Mouse (Mus musculus): ENCODE results near the gene Patl2.
"Not testable (repeated sequence)": the region's sequence is repeated elsewhere in the genome, so short reads cannot be mapped to it uniquely, and the experiment has no call there.

Patl2 gene

DNA sequence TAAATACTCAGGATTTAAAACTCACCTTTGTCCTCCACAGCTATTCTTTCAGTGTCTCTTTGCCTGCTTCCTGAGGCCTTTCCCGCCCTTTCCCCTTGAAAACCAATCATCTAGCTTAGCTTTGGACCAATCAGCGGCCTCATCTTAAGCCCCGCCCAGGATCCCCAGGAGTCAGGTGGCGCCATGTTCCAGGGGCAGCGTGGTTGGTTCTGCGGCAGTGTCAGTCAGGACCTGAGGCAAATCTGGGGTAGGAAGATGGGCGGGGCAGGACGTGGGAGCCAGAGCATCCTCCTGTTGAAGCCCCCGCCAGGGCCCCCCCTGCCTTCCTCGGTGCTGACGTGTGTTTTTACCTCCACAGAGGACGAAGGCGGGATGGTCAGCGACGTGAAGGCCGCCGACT, at the start of gene Patl2, which contains the start of gene Terb2:
Gene Patl2, minus strand, starts transcription at position 84 of the 400 bp plus-strand sequence.
Gene Terb2, plus strand, starts transcription at position 167 of the 400 bp plus-strand sequence.
- DNase-seq (ENCODE audit: low spot score in 2 of 2), result no peak

DNA sequence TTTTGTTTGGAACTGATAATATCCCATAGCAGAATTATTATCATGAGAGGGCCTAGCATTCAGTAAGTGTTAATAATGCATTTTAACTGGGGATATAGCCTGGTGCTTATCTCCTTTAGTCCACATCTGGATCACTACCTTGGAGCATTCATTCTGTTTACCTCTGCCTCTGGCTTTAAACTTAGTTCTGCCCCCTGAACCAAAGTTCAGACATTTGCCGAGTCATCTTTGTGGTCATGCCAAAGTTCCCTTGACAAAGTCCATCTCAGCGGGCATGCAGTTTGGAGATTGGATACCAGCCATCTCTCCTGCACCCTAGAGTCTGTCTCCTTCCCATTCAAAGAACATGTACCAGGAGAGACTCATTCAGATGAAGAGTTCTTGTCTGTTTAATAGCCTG, 49.4 kb upstream of the Patl2 start:
- DNase-seq (ENCODE audit: low spot score in 2 of 2), result no peak

DNA sequence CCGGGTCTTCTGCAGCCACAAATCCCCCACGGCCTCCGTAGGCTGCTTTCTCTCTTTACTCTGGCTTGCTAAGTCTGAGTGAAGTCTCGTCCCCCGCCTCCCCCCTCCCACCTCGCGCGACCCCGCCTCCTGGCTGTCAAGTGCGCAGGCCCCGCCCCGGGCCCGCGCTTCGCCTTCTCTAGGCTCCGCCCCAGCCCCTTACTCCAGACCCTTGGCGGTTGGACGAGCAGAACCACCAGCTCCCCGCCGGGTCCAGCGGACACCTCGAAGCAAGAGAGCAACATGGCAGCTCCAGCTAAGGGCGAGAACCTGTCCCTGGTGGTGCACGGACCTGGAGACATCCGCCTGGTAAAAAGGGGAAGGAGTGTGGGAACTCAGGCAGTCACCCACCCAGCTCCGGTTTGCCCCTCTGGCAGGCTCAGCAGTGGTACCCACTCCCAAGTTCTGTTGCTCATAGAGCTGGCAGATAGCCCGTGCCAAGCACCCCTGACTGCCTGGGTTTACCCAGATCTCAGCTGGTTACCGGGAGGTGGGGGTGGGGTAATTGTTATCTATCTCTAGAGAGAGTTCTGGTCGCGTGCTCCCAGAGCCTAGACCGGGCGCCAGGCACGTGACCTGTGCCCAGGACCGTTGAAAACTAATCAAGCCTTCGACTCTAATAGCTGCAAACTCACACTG, 48.8 kb upstream of the Patl2 start, which contains the start of gene Sord:
Gene Sord, plus strand, starts transcription at position 139 of the 678 bp plus-strand sequence.
- DNase-seq (ENCODE audit: low spot score in 2 of 2), result peak; percentile 41 to 73

DNA sequence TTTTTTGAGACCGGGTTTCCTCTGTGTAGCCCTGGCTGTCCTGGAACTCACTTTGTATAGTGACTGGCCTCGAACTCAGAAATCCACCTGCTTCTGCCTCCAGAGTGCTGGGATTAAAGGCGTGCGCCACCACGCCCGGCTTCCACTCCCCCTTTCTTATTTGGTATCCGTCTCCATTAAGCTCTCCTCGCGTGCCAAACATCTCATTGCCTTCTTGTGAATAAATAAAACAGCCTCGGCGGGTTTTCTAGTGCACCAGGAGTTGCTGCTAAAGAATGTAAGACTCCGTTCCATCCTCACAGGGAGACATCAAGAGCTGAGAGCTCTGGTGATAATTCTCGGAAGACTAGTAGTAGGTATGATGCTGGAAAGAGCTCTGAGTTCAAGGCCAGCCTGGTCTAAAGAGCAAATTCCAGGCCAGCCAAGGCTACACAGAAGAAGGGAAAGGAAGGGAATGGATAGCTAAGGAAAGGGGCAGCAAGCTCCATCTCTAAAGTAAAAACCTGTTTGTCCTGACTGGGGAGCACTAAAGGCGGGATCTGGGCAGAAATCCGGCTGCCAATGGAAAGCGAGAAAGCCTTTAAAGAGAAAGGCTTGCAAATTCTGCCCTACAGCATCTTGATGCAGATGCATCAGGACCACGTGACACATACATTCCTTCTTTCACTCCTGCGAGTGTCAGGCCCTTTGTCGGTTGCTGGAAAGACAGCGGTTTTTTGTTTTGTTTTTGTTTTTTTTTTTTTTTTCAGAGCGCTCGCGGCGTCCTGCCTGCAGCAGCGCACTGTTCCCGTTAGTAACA, 48.0 kb upstream of the Patl2 start:
- peak; percentile 10 to 13 for DNase-seq (ENCODE audit: low spot score in 2 of 2)

DNA sequence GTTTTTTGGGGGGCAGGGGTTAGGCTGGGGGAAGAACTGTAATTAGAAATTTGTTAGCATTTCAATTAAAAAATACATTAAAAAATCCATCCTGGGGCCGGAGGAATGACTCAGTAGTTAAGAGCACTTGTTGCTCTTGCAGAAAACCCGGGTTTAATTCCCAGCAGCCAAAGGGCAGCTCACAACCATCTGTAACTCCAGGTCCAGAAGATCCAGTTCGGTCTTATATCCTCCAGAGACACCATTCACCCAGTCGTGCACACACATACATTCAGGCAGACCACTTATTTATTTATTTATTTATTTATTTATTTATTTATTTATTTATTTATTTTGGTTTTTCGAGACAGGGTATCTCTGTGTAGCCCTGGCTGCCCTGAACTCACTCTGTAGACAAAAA, 47.4 kb upstream of the Patl2 start:
- no peak for DNase-seq (ENCODE audit: low spot score in 2 of 2)

DNA sequence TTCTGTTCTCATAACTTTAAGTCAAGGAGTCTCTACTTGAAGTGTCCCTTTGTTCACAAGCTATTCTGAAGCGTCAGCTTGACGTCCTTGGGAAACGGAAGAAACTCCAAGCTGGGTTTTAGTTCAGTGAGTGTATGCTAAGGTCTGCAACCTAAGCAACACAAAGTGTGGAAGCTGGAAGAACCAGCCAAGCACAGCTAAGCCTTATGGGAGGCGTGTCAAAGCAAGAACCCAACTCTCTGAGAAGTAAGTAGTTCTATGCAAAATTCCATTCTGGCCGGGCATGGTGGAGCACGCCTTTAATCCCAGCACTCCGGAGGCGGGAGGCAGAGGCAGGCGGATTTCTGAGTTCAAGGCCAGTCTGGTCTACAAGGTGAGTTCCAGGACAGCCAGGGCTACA, 45.6 kb upstream of the Patl2 start:
- DNase-seq (ENCODE audit: low spot score in 2 of 2), result no peak

DNA sequence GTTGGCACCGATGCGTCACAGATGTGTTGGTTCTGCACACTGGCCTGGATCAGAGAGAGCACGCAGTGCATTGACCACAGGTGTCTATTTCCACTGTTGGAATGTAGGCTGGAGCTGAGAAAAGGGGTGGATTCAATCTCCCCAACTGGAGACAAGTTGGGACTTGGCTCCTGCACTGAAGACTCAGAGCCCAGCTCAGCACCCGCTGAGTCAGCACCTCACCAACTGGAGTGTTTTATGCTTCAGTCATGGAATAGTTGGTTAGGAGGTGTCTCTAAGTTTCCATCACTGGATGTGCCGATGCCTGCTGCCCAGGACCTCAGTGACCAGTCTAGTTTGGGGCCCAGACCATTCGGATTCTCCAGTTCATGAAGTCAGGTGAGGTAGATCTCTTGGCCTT, 44.4 kb upstream of the Patl2 start:
- DNase-seq (ENCODE audit: low spot score in 2 of 2), result no peak

DNA sequence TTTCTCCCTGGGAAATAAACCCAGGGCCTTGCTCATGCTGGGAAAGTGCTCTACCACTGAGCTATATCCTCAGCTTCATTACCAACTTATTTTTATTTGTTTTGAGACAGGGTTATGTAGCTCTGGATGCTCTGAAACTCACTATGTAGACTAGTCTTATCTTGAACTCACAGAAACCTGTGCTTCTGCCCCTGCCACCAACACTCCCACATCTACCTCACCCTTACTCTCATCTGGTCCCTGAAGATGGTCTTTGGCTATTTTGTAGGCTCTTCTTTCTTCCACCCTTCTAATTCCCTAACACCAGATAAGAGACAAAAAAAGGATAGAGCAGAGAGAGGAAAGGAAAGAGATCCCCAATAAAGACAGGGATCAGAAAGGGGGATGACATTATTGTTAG, 37.7 kb upstream of the Patl2 start:
- DNase-seq (ENCODE audit: low spot score in 2 of 2), result no peak

DNA sequence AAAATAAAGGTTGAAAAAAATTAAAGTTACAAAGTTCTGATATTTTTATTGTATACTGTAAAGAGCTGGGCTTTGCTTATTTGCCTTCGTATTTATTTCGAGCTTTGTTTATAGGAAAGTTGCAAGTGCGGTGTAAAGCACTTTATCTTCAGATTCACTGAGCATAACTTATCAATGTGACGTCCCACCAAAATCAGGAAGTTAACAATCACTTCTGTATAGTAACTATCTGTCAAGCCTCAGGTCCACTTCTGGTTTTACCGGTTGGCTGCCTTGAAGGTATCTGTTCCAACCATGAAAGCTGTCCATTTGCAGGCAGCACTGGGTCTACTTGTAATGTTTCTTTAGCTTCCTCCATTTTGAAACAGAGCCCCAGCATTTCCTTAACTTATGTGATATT, 36.3 kb upstream of the Patl2 start:
- DNase-seq (ENCODE audit: low spot score in 2 of 2), result no peak

DNA sequence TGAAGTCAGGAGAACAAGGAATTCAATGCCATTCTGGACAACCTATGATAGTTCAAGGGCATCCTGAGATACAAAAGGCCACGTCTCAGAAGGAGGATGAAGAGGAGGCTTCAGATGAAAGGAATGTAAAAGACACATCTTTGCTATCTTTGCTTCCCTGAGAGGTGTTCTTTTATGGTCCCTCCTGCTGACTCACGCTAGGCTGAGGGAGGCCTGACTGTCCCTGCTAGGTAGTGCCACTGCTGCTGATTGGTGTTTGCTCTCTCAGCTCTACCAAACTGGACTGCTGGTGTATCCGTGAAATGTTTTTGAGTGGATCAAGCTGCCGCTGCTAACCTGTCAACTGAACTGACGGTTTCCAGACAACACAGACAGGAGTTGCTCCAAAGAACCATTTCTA, 35.8 kb upstream of the Patl2 start:
- no peak for DNase-seq (ENCODE audit: low spot score in 2 of 2)

DNA sequence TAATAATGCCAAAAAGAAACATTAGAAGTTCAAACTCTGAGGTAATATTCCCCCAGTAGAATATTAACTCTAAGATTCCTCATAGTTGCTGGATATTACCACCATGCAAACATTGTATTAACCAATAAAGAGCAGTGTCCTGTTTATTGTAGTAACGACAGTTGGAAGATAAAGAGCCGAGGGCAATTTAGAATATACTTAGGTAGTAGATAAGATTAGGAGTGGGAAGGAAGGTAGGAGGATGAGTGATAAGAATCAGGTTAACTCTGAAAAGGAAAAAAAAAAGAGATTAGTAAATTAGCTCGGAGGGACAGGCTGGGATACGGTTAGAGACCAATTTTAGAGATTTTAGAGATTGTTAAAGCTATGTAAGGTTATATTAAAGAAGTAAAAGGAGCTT, 35.4 kb upstream of the Patl2 start:
- no peak for DNase-seq (ENCODE audit: low spot score in 2 of 2)

DNA sequence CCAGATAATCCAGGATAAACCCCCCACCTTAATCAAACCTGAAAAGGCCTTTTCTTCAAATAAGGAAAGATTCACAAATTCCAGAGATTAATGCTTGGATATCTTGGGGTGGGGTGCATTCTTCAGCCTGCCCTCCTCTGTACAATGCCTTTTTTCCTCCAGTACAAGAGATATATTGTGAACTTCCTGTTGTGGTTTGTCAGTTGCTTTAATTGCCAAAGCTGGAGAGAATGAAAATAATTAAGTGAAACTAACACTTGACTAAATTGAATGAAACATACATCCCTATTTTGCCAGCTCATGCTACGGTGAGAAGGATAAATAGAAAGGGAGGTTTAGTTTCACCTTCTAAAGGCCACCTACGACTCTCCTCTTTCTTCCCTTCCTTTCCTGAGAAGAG, 32.2 kb upstream of the Patl2 start:
- DNase-seq (ENCODE audit: low spot score in 2 of 2), result no peak

DNA sequence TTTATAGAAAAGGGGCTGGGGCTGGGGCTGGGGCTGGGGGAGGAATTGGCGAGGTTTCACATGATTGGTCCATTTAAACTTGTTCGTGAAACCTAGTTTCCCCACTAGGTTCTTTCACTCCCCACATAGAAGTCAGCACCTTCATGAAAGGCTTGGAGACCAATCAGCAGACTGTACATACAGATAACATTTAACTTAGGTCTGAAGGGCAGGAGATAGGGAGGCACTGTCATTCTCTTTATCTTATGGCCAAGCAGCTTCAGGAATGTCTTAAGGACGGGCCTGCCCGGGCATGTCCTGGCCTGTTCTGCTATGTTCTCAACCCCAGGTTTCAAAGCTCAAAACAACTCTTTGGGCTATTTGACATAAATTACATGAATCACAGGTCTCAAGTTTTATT, 31.1 kb upstream of the Patl2 start:
- not testable (repeated sequence) for DNase-seq (ENCODE audit: low spot score in 2 of 2)

DNA sequence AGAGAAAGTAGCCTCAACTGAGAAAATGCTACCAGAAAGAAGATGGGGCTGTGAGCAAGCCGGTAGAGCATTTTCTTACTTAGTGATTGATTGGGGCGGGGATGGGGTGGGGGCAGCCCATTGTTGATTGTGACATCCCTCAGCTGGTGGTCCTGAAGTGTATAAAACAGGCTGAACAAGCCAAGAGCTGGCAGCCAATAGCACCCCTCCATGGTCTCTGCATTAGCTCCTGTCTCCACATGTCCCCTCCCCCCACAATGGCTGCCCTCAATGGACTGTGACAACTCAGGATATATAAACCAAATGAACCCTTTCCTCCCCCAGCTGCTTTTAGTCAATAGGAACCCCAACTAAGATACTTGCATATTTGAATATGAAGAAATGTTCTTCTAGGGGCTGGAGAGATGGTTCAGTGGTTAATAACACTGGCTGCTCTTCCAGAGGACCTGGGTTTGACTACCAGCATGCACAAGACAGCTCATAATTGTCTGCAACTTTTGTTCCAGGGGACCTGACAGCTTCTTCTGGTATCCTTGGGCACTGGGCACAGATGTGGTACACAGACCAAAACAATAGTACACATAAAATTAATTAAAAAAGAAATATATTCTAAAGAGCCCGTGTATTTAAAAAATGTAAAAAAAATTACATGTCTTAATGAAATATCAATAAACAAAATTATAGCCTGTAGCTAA, 24.7 kb upstream of the Patl2 start:
- DNase-seq (ENCODE audit: low spot score in 2 of 2), result no peak

DNA sequence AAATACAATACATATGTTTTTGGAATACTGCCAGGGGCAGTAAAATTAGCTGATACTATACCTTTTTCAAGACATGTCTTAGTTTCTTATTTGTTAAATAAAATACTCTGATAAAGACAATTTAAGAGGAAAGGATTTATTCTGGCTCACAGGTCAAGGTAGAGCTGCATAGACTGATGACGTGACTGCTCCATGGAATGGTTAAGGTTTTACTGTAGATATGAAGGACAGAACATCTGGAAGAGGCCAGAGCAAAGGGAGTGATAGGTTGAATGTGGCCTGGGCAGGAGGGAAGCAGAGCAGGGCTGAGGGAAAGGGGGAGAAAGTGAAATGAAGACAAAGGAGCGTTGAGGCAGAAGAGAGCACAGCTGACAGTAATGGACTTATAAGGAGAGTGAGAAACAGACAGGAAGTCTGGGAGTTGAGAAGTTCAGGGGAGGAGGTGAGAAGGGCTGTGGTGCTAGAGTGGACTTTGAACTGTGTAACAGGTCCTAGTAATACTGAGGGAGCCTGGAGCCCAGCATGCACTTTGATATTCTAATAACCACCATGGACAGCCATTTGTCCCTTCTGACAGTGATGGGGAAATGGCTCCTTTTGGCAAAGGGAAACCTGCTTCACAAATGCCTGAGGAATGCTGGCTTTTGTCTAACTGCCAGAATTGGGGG, 20.6 kb upstream of the Patl2 start:
- no peak for DNase-seq (ENCODE audit: low spot score in 2 of 2)

DNA sequence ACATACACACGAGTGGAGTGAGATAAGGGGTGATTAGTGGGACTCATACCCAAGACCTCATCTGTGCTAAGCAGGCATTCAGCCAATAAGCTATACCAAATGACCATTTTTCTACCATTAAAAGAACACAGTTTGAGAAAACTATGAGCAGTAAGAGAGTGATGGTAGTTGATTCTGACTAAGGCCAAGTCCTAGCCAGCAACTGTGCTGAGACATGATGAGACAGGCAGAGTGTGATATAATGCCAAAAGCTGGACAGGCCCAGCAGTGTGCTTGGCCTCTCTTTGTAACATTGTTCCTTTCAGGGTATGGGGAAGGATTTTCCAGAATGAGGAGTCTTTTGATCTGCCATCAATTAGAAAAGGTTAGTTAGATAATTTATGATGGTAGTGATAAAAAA, 15.5 kb upstream of the Patl2 start:
- DNase-seq (ENCODE audit: low spot score in 2 of 2), result no peak

DNA sequence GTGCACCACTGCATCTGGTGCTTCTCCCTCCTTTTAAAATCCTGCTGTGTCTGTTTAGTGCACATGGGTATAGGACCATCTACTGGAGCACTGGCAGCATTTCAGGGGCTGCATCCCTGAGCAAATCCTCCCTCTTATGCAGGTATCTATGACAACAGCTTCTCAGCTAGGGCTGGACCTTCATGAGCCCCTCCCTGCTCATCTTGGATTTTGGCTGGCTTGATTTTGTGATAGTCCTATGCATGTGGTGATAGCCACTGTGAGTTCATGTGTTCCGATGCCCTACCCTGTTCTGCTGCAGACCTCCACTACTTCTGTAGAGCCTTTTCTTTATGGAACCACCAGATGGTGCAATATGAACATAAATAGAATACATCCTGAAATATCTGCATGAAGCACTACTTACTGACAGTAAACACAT, 8.5 kb upstream of the Patl2 start:
- DNase-seq (ENCODE audit: low spot score in 2 of 2), result peak in 1 of 2 experiments; percentile 18

DNA sequence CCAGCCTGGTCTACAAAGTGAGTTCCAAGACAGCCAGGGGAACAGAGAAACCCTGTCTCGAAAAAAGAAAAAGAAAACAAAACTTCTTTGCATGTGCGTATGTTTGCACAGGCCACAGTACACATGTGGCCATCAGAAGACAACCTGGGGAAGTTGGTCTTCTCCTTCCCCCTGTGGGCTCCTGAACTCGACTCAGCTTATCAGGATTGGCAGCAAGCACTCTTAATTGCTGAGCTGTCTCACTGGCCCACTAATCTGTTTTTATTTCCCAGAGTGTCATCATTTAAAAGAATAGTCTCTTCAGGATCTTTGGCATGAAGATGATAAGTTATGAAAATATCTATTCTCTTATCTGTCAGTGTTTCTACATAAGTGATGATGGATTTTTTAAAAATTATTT, 5.9 kb upstream of the Patl2 start:
- DNase-seq (ENCODE audit: low spot score in 2 of 2), result no peak

DNA sequence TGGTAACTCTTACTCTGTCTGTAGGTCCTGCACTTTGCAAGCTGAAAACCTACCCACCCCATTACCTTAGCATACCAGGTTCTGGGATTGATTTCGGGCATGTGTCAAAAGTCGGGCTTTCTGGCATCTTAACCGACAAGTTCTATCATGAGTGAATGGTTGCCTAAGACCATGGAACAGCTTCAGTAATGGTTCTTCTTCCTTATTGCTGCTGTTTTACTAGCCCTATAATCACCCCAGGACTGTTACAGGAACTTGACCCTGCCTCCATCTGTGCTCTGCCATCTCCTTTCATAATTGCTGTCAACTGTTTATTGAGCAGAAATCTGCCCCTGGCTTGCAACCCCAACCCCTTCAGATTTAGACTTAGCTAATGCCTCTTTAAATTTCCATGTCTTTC, 762 bp upstream of the Patl2 start:
- no peak for DNase-seq (ENCODE audit: low spot score in 2 of 2)

DNA sequence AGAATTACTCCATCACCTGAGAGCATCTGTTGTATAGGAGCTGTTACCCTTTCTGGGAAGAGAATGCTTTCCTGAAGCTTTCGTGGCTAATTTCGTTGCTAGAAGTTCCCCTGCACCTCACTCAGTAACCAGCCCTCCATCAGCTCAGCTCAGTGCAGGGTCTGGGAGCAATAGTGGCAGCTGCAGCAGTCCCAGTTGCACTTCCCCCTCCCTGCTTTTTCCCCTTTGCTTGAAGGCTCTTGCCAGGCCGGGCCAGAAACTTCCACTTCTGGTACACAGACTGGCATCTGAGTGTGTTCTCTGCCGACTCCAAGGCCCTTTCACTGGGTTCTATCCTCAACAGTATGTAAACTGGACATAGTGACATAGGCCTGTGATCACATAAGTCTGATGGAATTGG, 903 bp downstream of the Patl2 start:
- DNase-seq (ENCODE audit: low spot score in 2 of 2), result no peak

DNA sequence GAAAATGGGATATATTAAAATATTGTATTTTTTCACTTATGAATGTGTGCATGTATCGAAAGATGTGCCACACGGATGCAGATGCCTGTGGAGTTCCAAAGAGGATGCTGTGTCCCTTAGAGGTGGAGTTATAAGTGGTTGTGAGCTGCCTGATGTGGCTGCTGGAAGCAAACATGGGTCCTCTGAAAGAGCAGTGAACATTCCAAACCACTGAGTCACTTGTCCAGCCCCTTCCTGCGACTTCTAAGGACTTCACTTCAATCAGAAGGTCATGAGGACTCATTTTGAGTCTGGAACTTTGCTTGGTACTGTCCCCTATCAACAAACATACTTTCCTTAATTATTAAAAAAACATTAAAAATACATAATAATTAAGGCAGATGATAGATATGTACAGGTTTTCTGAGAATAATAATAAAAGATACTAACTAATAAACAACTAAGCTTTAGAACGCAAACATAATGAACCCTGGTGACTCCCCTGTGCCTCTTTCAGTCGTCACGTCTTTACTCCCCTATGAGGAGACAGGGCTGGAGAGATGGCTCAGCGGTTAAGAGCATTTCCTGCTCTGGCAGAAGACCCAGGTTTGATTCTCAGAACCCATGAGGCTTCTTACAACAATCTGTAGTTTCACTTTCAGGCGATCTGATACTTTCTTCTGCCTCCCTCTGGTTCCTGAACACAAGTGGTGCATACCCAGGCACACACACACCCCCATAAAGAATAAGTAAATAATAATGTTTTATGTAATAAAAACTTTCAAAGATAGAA, 5.8 kb downstream of the Patl2 start:
- DNase-seq (ENCODE audit: low spot score in 2 of 2), result no peak

All from frontal cortex, postnatal 14 days (tissue).